Mouse (Mus musculus) thymus, postnatal 0 days (tissue): ENCODE results near the gene Trdmt1. TPM values are rescaled to one million over a fixed set of nuclear protein-coding genes. Genes with fewer than 3 reads are reported as not detected.
A peak's percentile ranks its signal among the peaks of the same experiment; 100 is the strongest.
"Not testable (repeated sequence)": the region's sequence is repeated elsewhere in the genome, so short reads cannot be mapped to it uniquely, and the experiment has no call there.

Source experiments
- DNase-seq: peaks from one replicate; pipeline ENCODE4 v3.0.0-alpha.2; 2015; ENCODE audit warnings: low spot score
- polyA plus RNA-seq: library from polyadenylated mRNA; unstranded; fragments of >200 nt; fragmentation: Nextera tagmentation; extraction: Ambion mirVana; gene quantifications from 2 replicates; pipeline ENCODE4 v1.2.1, GENCODE M21; 2015

The Trdmt1 gene
- 16.5 and 17.2 TPM in 2 replicates for polyA plus RNA-seq

DNA sequence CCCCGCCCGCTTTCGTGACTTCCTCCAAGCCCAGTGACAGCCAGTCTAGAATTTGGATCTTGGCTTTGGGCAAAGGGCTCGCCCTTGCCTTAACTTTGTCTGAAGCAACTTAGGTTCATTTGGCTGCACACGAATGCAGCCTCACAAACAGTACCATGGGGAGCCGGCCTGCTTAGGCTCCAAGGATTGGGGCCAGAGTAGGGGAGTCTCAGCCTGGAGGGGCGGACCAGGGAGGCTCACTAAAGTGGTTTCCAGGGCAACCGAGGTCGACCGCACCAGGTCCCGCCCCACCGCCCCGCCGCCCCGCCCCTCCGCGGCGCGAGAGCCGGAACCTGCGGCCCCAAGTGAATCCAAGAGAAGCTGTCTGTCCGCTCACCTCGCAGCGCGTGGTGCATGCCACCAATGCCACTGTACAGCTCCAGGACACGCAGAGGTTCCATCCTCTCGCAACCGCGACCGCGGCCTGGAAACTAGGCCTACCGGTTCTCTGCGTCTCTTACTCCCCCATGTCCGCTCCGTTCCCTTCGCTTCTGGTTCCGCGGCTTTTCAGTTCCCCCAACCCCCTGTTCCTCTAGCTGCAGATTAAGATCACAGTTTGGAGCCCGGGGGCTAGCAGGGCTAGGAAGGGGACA is at the start of gene Trdmt1:
Trdmt1 (minus strand) TSS at position 476 of the 632 bp plus-strand sequence.
- DNase-seq, result peak; percentile 89

DNA sequence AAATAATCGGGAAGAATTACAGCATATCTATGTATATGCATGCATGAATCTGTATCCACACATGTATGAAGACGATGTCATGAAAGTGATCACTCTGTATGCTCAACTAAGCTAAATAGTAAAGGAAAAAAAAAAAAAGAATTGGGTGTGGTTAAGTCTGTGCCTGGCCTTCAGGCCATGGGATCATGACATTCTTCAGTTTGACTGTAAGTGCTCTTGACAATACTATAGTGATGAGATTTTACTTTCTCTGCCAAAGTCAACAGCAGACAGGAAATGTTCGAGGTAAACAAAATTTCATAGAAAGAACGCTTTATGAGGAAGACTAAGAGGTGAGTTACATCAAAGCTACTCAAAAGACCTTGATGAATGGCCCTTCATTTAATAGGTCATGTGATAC is 48.9 kb upstream of the Trdmt1 start:
- DNase-seq, result no peak

DNA sequence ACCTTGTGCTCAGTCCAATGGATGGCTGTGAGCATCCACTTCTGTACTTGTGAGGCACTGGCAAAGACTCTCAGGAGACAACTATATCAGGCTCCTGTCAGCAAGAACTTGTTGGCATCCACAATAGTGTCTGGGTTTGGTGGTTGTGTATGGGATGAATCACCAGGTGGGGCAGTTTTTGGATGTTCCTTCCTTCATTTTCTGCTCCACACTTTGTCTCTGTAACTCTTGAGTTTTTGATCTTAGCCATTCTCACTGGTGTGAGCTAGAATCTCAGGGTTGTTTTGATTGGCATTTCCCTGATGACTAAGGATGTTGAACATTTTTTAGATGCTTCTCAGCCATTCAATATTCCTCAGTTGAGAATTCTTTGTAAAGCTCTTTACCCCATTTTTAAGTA is 39.3 kb upstream of the Trdmt1 start:
- not testable (repeated sequence) for DNase-seq

GRCm38 (mm10) chr2:13582184-13582583 is 37.7 kb upstream of the Trdmt1 start:
- DNase-seq, result no peak

DNA sequence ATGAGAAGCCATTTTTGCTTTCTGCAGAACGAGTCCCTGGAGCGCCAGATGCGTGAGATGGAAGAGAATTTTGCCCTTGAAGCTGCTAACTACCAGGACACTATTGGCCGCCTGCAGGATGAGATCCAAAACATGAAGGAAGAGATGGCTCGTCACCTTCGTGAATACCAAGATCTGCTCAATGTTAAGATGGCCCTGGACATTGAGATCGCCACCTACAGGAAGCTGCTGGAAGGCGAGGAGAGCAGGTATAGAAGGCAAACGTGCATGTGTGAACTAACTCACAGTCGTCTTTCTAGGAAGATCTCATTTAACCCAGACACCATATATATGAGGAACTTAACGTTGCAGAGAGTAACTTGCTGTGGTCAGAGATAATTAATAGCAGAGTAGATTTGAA is 35.5 kb upstream of the Trdmt1 start:
- peak; percentile 28 for DNase-seq

- no peak for DNase-seq
Observed at GRCm38 (mm10) chr2:13579315-13579714, 34.8 kb upstream of the Trdmt1 start.

GRCm38 (mm10) chr2:13578473-13579152 is 34.1 kb upstream of the Trdmt1 start:
- DNase-seq, result no peak

DNA sequence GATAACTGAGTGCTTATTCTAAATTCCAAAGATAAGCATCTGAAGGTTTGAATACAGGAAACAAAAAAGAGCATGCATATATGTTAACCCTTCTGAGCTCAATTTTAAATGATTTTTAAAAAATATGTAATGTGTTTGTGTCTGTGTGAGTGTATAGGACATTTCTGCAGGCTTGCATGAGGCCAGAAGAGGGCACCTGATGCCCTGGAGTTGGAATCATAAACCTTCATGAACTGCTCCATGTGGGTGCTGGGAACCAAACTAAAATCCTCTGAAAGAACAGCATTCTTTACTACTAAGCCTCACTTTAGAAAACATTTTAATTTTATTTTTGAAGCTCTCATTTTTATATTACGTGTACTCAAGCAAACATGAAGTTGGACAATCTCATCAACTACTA is 32.9 kb upstream of the Trdmt1 start:
- DNase-seq, result no peak

GRCm38 (mm10) chr2:13575926-13576325 is 31.5 kb upstream of the Trdmt1 start:
- DNase-seq, result no peak

- peak; percentile 85 for DNase-seq
Observed at GRCm38 (mm10) chr2:13575287-13575801, 30.9 kb upstream of the Trdmt1 start.

GRCm38 (mm10) chr2:13574801-13575150 is 30.3 kb upstream of the Trdmt1 start:
- DNase-seq, result peak; percentile 68

DNA sequence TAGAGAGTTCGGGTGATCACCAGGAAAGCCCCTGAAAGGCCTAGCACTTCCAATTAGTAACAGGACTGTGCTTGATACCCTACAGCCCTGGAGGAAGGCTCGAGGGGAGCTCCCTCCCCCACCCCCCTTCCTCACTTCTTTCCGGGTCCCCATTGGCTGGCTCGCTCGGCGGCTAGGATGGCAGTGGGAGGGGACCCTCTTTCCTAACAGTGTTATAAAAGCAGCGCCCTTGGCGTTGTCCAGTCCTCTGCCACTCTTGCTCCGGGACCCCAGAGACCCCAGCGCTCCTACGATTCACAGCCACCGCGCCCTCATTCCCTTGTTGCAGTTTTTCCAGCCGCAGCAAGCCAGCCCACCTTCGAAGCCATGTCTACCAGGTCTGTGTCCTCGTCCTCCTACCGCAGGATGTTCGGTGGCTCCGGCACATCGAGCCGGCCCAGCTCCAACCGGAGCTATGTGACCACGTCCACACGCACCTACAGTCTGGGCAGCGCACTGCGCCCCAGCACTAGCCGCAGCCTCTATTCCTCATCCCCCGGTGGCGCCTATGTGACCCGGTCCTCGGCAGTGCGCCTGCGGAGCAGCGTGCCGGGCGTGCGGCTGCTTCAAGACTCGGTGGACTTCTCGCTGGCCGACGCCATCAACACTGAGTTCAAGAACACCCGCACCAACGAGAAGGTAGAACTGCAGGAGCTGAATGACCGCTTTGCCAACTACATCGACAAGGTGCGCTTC is 29.8 kb upstream of the Trdmt1 start:
- peak; percentile 51 for DNase-seq

DNA sequence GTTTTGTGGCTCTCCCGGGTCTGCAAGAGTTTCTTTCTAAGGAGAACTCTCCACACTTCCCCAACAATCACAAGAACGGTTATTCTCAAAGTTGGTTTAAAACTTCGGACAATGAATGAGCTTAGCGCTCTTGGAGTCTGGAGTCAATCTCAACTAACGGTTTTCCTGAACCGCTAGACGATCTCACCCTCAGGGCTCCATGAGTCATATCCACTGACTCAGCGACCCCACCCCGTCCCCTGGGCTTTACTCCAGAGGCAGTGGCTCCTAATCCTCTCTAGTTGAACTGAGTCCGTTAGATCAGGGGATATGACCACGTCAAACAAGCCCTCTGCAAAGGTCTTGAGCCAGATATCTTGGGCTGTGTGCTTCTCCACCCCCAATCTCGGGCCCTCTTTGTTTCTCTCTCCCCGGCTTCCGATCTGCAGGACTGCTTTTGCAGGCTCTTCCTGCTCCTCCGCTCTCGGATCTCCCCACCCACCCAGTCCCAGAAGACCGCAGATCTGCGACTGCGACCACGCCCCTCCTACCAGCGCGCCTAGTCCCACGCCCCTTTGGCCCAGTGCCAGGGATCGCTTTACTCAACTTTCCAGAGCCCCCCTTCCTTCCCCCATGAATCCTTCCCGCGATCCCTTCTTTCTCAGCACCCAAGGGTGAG is 29.1 kb upstream of the Trdmt1 start, which contains the start of gene Vim:
Vim (plus strand) TSS at position 520 of the 658 bp plus-strand sequence.
- peak; percentile 83 for DNase-seq

- DNase-seq, result no peak
Observed at GRCm38 (mm10) chr2:13572647-13573407, 28.4 kb upstream of the Trdmt1 start.

DNA sequence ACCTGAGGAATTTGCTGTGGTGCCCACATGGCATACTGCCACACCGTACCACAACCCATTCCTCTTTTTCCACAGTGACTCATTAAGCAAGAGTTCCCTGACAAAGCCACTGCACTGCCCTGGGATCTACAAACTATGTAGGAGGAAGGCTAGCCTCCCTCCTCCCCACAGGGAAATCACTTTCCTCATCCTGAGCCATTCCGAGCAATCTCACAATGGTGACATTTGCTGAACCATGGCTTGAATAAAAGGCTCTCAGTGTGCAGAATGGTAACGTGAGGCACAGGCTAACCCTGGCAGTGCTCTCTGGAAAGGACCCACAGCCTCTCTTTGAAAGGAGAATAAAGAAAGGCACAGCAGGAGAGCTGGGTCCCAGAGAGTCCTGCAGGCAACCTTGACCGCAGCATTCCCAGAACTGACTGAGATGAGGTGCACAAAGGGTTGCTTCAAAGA is 27.7 kb upstream of the Trdmt1 start:
- no peak for DNase-seq

- no peak for DNase-seq
Observed at GRCm38 (mm10) chr2:13570122-13570521, 25.7 kb upstream of the Trdmt1 start.

- no peak for DNase-seq
Observed at GRCm38 (mm10) chr2:13560396-13560795, 15.9 kb upstream of the Trdmt1 start.

- DNase-seq, result no peak
Observed at GRCm38 (mm10) chr2:13559729-13560128, 15.3 kb upstream of the Trdmt1 start.

DNA sequence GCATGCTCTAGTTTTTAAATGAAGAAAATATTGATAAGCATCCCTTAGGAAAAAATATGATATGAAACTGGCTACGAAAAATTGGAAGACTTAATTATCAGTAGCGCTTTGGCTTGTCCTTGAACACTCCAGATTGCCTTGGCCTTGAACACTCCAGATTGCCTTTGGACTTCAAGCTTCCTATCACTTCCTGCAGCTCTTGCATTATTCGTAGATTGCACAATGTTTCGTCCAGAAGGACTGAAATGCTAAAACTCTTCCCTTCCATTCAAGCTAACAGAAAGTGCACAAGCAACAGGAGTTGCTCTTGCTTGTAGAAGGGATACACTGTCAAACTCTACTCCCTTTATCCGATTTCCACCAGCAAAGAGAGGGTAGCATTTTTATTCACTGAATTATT is 14.8 kb upstream of the Trdmt1 start:
- DNase-seq, result no peak

DNA sequence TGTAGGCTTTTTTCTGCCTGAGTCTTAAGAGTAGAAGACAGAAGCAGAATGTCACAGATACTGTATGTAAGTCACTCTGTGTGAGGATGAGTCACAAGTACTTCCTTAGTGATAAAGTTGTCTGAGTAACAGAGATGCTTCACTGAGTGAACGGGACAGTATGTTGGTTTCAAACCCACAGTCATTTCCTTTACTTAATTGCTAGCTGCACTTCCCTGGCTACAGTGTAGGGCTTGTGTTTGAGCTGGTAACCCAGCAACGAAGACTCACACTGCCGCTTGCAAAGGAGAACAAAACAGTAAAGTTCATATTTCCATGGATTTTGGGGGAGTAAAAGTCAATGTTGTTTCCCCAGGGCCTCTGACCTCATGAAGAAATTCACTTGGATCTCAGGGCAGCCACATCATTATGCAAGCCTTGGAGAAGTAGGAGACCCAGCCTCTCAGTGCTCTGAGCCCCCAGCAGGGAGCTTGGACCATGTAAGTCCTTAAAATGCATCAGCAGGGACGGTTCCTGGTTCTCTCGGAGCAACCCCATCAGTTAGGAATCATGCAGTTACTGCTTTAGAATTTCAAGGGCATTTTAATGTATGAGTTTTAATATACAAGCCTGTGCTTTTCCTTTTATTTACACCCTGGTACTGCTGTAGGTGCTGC is 14.3 kb upstream of the Trdmt1 start:
- peak; percentile 33 for DNase-seq
